Mouse (Mus musculus) forebrain, embryonic 11.5 days (tissue): Measurements from ENCODE around the gene Cd274. TPM values are rescaled to one million over a fixed set of nuclear protein-coding genes. Genes with fewer than 3 reads are reported as not detected.

Experiments used
- ATAC-seq: fragments of 200-750 bp; cut with Nextera tagmentation; replicated peaks from 2 replicates; pipeline ENCODE4 v1.8.0; 2017; ENCODE audit warnings: moderate TSS enrichment; ENCODE audit not compliant: low FRiP score
- DNase-seq: peaks from one replicate; pipeline ENCODE4 v3.0.0-alpha.2; 2017; ENCODE audit warnings: low spot score
- H3K27ac ChIP-seq: fragments of 300-500 bp; sonication (generic); 2 replicates; pipeline ENCODE4 v1.5.1; 2014; ENCODE audit warnings: low read depth, low read length
- H3K27me3 ChIP-seq: fragments of 300-500 bp; sonication (generic); 2 replicates; pipeline ENCODE4 v1.6.1; 2014; ENCODE audit warnings: mild to moderate bottlenecking, low read length, mixed read lengths; ENCODE audit not compliant: control insufficient read depth, insufficient read depth
- H3K36me3 ChIP-seq: fragments of 300-500 bp; sonication (generic); 2 replicates; pipeline ENCODE4 v1.6.1; 2014; ENCODE audit warnings: mild to moderate bottlenecking, low read length, moderate library complexity, mixed read lengths; ENCODE audit not compliant: control insufficient read depth, insufficient read depth
- H3K4me1 ChIP-seq: fragments of 300-500 bp; sonication (generic); replicated peaks from 2 replicates; pipeline ENCODE4 v1.6.1; 2014; ENCODE audit warnings: low read length, mixed read lengths; ENCODE audit not compliant: control insufficient read depth, insufficient read depth
- H3K4me2 ChIP-seq: fragments of 300-500 bp; sonication (generic); 2 replicates; pipeline ENCODE4 v1.6.1; 2014; ENCODE audit warnings: low read depth, mild to moderate bottlenecking, low read length, moderate library complexity, mixed read lengths; ENCODE audit not compliant: severe bottlenecking
- H3K4me3 ChIP-seq: fragments of 300-500 bp; sonication (generic); 2 replicates; pipeline ENCODE4 v1.5.1; 2014; ENCODE audit warnings: low read depth, low read length
- H3K9ac ChIP-seq: fragments of 300-500 bp; sonication (generic); 2 replicates; pipeline ENCODE4 v1.6.1; 2014; ENCODE audit warnings: low read length
- H3K9me3 ChIP-seq: fragments of 300-500 bp; sonication (generic); 2 replicates; pipeline ENCODE4 v1.6.1; 2016; ENCODE audit warnings: low read length, mixed read lengths; ENCODE audit not compliant: control insufficient read depth
- WGBS: fragments of 180-500 bp; shearing (Covaris S2); extraction: QIAGEN DNeasy Blood & Tissue Kit; methylation state at CpG from one replicate; pipeline ENCODE4 v1.1.7; 2014; 5-methylcytosine and 5-hydroxymethylcytosine counted together
- polyA plus RNA-seq: library from polyadenylated mRNA; unstranded; fragments of >200 nt; fragmentation: Nextera tagmentation; extraction: Ambion mirVana; gene quantifications from 2 replicates; pipeline ENCODE4 v1.2.1, GENCODE M21; 2014

The Cd274 gene
- polyA plus RNA-seq = 0.23 and 0.61 TPM in 2 replicates

GRCm38 (mm10) chr19:29366969-29367622 is at the start of gene Cd274, which contains the start of gene Plgrkt:
TSS of gene Cd274 (plus strand) at chr19:29367455.
TSS of gene Plgrkt (minus strand) at chr19:29367390.
- Histone ChIP-seq H3K4me3 (peak within 1 kb of the TSS; percentile 34), H3K27ac (no peak within 1 kb of the TSS), H3K36me3 (no peaks in the 10 kb centered on the region), H3K4me1 (no peaks in the 10 kb centered on the region; the same call in 1 of the 2 replicates), H3K9me3 (no peaks in the 10 kb centered on the region), H3K4me2 (peak within 1 kb of the TSS; percentile 71), H3K9ac (peak within 1 kb of the TSS; percentile 45), H3K27me3 (no peaks in the 10 kb centered on the region)
- DNase-seq (peak; percentile 62), ATAC-seq (0 out of 2 replicates have a peak, but pooled peaks have one; percentile 42)
- 7% methylated on average over 26 of the region's 26 CpGs for WGBS

- H3K4me2 ChIP-seq = no peak overlapping the region
- 78% methylated on average over 8 of the region's 8 CpGs for WGBS
- no peaks in the 10 kb centered on the region for H3K4me1 ChIP-seq
- H3K9me3 ChIP-seq = no peaks in the 10 kb centered on the region
- no peak overlapping the region for H3K27ac ChIP-seq
- no peaks in the 10 kb centered on the region for H3K27me3 ChIP-seq
- no peak overlapping the region for H3K9ac ChIP-seq
- no peak overlapping the region for H3K4me3 ChIP-seq
- DNase-seq = no peak
- ATAC-seq = no peak
- no peaks in the 10 kb centered on the region for H3K36me3 ChIP-seq
Observed at GRCm38 (mm10) chr19:29323416-29324049, 43.7 kb upstream of the Cd274 start.

- WGBS = 6% methylated on average over 31 of the region's 31 CpGs
- Histone ChIP-seq H3K27ac (no peak within 1 kb of the TSS), H3K9me3 (no peaks in the 10 kb centered on the region), H3K4me3 (peak within 1 kb of the TSS; percentile 21), H3K4me2 (peak within 1 kb of the TSS; percentile 49), H3K27me3 (no peaks in the 10 kb centered on the region), H3K9ac (peak within 1 kb of the TSS; percentile 13; the same call in 1 of the 2 replicates), H3K36me3 (no peaks in the 10 kb centered on the region), H3K4me1 (no peaks in the 10 kb centered on the region)
- DNase-seq (peak; percentile 91), ATAC-seq (peak; percentile 96)
Observed at GRCm38 (mm10) chr19:29325053-29325851, 42.0 kb upstream of the Cd274 start, which contains the start of gene Insl6. TSS of gene Insl6 (minus strand) at chr19:29325356.

DNA sequence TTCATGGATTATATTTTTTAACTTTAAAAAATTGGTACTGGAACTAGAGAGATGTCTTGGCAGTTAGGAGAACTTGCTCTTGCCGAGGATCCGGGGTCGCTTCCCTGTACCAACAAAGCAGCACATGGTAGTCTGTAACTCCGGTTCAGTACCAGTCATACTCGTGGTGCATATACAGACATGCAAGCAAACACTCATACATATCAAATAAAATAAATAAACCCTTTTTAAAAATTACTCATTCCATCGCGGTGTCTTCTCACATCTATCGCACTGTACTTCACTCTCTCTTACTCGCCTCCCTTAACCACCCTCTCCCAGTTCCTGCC is 41.4 kb upstream of the Cd274 start:
- WGBS = 71% methylated on average over 9 of the region's 9 CpGs
- H3K27ac ChIP-seq = no peak overlapping the region
- H3K4me3 ChIP-seq = no peak overlapping the region
- DNase-seq (no peak), ATAC-seq (no peak)
- H3K9ac ChIP-seq = no peak overlapping the region
- no peaks in the 10 kb centered on the region for H3K9me3 ChIP-seq
- H3K4me2 ChIP-seq = peak overlapping the region; percentile 49; the same call in 1 of the 2 replicates
- H3K36me3 ChIP-seq = no peaks in the 10 kb centered on the region
- H3K27me3 ChIP-seq = no peaks in the 10 kb centered on the region
- no peaks in the 10 kb centered on the region for H3K4me1 ChIP-seq

- Histone ChIP-seq H3K36me3 (no peaks in the 10 kb centered on the region), H3K27ac (no peak overlapping the region)
- WGBS = 94% methylated on average over 4 of the region's 4 CpGs
Observed at GRCm38 (mm10) chr19:29326396-29326795, 40.9 kb upstream of the Cd274 start.

DNA sequence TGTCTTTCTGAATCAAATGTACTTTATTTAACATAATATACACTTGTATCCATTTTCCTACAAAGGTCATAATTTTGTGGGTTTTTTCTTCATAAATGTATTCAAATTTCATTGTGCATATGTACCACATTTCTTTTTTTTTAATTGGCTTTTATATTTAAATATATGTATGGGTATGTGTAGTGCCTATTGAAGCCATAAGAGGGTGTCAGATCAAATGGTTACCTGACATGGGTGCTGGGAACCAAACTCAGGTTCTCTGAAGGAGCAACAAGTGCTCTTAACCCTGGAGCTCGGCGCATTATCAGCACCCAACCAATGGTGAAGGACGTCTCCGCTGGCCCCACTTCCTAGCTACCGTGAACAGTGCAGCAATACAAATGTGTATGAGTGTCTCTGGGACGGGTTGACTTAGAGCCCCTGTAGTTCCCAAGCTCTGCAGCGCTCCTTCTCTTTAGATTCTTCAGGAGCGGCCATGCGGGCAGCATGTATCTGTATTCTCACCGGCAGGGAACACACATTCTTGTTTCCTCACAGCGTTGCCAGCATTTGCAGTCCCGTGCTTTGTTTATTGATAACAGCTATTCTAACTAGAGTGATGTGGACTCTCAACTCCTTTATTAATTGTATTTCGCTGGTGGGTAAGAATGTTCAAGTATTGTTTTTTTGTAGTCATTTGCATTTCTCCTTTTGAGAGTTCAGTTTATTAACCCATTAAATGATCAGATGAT is 40.3 kb upstream of the Cd274 start:
- WGBS = 79% methylated on average over 13 of the region's 13 CpGs
- Histone ChIP-seq H3K4me1 (no peaks in the 10 kb centered on the region), H3K27ac (no peak overlapping the region), H3K9ac (no peak overlapping the region), H3K27me3 (no peaks in the 10 kb centered on the region), H3K4me3 (no peak overlapping the region), H3K9me3 (no peaks in the 10 kb centered on the region), H3K36me3 (no peaks in the 10 kb centered on the region), H3K4me2 (no peak overlapping the region)
- DNase-seq (no peak), ATAC-seq (no peak)

More at GRCm38 (mm10) chr19:29326396-29326795, 40.9 kb upstream of the Cd274 start:
- Histone ChIP-seq H3K9ac (no peak overlapping the region), H3K27me3 (no peaks in the 10 kb centered on the region), H3K4me1 (no peaks in the 10 kb centered on the region), H3K9me3 (no peaks in the 10 kb centered on the region), H3K4me3 (no peak overlapping the region), H3K4me2 (no peak overlapping the region)
- DNase-seq = no peak
- no peak for ATAC-seq

- H3K4me2 ChIP-seq = peak within 1 kb of the TSS; percentile 67
- no peaks in the 10 kb centered on the region for H3K9me3 ChIP-seq
- H3K27me3 ChIP-seq = 0 out of 2 replicates have a peak, but pooled peaks cover 2% of the 10 kb centered on the region
- no peaks in the 10 kb centered on the region for H3K4me1 ChIP-seq
- no peak within 1 kb of the TSS for H3K27ac ChIP-seq
- H3K36me3 ChIP-seq = no peaks in the 10 kb centered on the region
- peak within 1 kb of the TSS; percentile 38 for H3K4me3 ChIP-seq
- ATAC-seq (no peak), DNase-seq (peak; percentile 68)
- 4% methylated on average over 23 of the region's 23 CpGs for WGBS
- H3K9ac ChIP-seq = peak within 1 kb of the TSS; percentile 61
Observed at GRCm38 (mm10) chr19:29334068-29334745, 33.0 kb upstream of the Cd274 start, which contains the start of gene Rln1. TSS of gene Rln1 (minus strand) at chr19:29334670.
